Mouse (Mus musculus) brain, embryonic 14.5 days (tissue): ENCODE measurements around the gene Mid2. TPM values are rescaled to one million over a fixed set of nuclear protein-coding genes. Genes with fewer than 3 reads are reported as not detected.
"Not testable (repeated sequence)": the region's sequence is repeated elsewhere in the genome, so short reads cannot be mapped to it uniquely, and the experiment has no call there.

Experiments used
- DNase-seq: peaks from one replicate; pipeline ENCODE4 v3.0.0-alpha.2; 2011; ENCODE audit warnings: low read depth
- CTCF ChIP-seq: fragments of 200-500 bp; IDR thresholded peaks from 2 replicates; pipeline ENCODE4 v1.5.1; 2012; ENCODE audit warnings: inconsistent platforms, mild to moderate bottlenecking, moderate library complexity, borderline replicate concordance; ENCODE audit not compliant: insufficient read depth, insufficient read length; ENCODE audit errors: extremely low read depth
- POLR2A ChIP-seq: fragments of 200-500 bp; IDR thresholded peaks from 2 replicates; pipeline ENCODE4 v1.6.1; 2012; ENCODE audit warnings: mild to moderate bottlenecking, inconsistent platforms, borderline replicate concordance; ENCODE audit not compliant: poor library complexity, insufficient read depth, insufficient read length, severe bottlenecking; ENCODE audit errors: extremely low read depth
- polyA plus RNA-seq: library from polyadenylated mRNA; depleted of rRNA; stranded (reverse); fragments of >200 nt; gene quantifications from 2 replicates; pipeline ENCODE4 v1.2.3, GENCODE M21; 2012; rRNA removed

The Mid2 gene
- polyA plus RNA-seq, result 7.3 and 12.2 TPM in 2 replicates

DNA sequence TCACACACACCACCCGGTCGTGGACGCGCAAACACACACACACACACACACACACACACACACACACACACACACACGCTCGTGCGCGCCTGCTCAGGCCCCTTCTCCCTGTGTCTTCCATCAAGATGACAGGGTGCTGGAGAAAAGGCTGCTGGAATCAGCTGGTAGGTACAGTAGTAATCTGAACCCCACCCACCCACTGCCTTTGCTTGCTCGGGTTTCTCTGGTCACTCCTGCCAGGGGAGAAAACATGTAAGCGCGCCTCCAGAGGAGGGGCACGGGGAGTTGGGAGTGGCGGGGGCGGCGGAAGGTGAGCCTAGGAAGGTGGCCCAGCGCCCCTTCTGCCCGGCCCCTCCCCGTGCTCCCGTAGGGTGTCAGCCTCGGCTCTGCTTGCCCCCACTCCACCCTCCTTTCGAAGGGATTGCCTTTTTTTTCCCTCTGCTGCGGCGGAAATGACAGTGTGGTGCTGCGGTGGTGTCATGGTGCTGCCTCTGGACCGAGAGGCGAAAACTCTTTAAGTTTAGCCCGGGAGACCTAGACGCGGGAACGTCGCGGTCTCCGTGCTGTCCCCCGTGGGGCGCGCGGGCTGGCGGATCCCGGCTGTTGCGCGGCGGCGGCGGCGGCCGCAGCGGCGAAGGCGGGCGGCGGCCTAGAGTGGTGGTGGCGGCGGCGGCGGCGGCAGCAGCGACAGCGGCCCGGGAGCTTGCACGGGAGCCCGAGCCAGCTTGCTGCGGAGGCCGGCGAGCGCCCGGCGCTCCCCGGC lies at the start of gene Mid2:
TSS of gene Mid2 (plus strand) at position 121 of the 763 bp plus-strand sequence.
- DNase-seq, result peak; percentile 55
- TF ChIP-seq POLR2A (0 out of 2 replicates have a peak, but pooled peaks have one; percentile 3), CTCF (no peak)

DNA sequence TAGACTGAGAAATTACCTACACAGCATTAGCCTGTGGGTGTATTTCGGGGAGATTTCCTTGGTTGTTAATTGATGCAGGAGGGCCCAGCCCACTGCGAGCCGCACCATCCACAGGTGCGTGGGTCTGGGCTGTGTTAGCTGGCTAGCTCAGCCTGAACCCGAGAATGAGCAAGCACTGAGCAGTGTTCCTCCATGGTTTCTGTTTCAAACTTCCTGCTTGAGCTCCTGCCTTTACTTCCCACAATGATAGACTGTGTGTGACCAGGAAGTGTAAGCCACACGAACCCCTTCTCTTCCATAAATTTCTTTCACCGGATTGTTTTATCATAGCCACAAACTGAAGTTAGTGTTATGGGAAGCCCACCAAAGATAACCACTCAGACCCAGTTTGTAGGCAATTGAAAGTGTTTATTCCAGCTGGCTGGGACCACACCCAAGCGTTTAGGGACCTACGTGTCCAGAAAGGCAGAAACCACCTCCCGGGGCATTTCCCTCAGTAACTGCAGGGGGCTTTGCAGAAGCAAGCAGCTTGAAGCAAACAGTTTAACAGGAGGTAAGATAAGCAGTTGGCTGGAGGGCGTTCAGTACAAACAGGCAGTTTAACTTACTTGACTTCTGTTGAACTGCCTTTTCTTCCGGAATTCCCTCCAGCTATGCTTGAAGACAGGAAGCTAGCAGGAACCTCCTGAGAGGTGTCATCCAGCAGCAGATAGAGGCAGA lies 39.4 kb upstream of the Mid2 start:
- TF ChIP-seq POLR2A (no peak), CTCF (no peak)
- no peak for DNase-seq

DNA sequence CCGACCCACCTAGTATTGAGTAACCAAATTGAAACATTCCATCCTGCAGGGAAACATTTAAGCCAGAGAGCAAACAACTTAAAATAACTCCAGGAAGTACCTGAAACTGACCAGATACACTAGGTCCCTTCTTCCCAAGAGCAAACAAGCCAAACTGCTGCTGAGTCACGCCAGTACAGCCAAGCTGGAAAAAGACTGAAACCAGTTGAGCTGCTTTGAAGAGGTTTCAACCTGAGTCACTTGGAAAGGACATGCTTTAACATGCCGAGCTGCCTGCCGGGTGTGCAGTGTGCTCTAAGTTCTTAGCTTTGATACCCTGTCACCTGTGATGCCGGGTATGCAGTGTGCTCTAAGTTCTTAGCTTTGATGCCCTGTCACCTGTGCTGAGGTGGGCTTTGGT lies 26.4 kb upstream of the Mid2 start:
- DNase-seq, result no peak
- TF ChIP-seq POLR2A, result no peak
- TF ChIP-seq CTCF, result no peak

DNA sequence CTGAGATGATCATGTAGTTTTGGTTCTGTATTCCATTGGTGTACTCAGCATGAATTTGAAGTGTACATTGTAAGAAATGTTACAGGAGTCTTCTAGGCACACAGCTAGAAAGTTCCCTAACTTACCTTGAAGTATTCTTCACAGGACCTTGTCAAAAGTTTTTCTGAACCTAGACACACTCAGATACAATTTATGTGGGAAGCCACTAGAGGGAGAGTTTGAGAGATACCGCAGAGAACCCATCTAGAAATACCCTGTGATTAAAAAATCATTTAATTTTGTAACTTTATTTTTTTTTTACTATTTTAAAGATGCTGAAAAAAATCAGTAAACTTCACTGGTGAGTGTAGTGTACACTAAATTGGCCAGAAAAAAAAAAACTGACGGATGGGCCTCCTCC lies 24.8 kb upstream of the Mid2 start:
- TF ChIP-seq POLR2A, result no peak
- TF ChIP-seq CTCF, result no peak
- no peak for DNase-seq

DNA sequence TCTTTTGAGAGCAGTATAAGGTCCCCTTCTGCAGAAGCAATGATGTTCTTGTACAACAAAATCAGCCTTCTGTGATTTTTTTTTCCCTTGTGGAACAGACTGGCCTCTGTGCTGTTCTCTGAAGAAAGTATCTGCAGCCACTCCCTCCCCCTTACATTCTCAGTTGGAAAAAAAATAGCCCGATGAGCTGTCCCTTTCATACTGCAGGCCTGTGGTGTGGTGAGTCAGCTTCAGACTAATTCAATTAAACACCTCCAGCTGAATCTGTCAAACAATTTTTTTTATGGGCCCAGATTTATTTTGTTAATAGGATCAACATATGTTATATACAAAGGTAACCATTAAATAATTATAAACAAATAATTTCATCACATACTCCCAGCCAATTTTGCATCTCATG lies 3.7 kb upstream of the Mid2 start:
- no peak for TF ChIP-seq POLR2A
- TF ChIP-seq CTCF, result no peak
- peak; percentile 23 for DNase-seq

DNA sequence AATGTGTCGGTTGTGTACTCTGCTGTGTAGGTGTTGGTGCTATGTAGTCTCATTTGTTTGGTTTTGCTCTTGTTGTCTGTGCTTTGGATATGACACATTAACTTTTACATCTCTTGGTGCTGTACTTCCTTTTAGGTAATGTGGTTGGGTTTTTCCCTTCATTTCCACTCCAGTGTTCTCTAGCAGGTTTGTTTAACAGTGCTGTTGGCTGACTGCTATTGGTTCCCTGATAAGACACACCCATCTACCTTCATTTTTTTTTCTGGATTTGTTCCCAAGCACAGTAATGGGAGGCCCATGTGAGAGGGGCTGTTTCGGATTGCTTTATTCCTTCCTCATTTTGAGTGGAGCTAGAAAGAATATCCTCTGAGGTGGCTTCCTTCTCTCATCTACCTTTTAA lies 883 bp upstream of the Mid2 start:
- DNase-seq, result no peak
- TF ChIP-seq CTCF, result no peak
- no peak for TF ChIP-seq POLR2A

DNA sequence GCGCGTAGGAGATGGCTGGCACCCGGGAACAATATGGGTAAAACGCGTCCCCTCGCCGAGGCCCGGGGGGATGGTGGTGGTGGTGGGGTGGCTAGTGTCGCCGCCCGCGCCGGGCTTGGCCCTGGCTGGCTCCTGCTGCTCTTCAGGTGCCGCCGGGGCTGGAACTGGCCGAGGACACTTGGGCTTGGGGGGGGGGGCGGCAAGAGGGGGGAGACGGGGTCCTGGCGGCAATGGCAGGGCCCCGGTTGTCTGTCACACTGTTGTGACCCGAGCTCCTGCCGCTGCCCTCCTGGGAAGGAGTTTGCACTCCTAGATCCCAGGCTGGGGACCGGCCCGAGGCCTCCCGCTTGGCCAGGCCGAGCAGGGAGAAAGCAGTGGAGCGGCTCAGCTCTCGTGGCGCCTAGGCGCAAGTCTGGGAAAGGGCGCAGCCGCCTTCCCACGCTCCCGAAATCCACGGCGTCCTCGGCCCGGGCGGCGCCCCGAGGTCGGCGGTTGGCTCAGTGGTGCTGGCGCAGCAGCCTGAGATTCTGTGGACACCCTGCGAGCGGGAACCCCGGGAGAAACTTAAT lies 927 bp downstream of the Mid2 start:
- no peak for TF ChIP-seq POLR2A
- TF ChIP-seq CTCF, result no peak
- DNase-seq, result peak; percentile 42

DNA sequence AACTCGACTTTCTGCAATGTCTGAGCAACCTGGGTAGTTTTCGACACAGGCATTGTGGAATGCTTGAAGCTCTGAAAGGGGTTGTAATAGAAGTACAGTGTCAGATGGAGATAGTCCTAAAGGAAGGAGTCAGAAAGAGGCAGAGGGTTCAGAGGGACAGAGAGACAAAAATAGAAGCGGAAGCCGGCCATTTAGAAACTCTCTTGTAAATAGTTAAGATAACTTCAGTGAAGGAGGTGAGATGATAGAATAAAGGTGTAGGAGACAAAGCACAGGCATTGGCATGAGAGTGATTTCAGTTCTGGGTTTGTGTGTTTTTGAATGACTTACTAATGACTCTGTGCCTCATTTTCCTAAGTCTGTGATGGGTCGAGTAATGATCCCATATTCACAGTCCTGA lies 11.0 kb downstream of the Mid2 start:
- no peak for DNase-seq
- TF ChIP-seq POLR2A, result no peak
- no peak for TF ChIP-seq CTCF

DNA sequence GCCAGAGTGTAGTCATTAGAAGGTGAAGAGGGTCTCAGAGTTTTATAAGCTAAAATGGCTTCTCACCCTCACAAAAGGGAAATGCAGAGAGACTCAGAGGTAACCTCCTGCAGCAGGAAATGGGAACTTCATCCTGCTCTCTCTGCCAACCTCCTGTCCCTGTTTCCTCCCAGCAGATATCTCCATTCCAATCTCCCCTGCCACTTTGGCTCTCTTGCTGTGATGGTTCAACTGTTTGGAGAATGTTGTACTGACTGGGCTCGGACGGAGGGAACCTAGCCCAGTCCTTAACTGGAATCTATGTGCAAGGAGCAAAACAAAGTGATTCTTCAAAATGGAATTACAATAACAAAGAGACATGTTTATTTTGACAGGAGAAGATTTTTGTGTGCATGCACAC lies 23.9 kb downstream of the Mid2 start:
- no peak for DNase-seq
- TF ChIP-seq CTCF, result no peak
- no peak for TF ChIP-seq POLR2A

DNA sequence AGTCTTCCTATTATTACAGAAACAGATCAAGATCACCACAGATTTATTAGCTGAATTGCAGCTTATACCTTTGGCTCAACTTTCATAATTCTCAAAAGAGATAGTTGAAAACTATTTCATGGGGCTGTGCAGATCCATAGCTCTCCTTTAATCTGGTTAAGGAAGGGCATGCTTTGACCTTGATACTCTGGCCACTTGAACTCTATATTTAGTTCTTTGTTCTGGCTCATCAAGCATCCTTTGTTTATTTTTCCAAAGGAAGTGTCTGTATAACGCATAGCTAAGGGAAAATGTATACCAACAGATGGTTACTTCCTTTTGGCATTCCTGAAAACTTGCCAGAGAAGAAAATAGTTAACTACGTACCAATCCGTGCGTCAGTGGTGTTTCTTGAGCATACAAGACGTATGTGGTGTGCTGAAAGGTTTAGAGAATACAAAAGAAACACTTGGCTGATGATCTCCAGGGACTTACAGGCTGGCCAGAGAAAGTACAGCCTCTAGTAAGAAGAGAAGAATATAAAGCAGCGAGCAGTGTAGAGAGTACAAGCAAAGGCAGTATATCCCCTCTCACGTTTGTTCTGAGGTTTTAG lies 33.6 kb downstream of the Mid2 start:
- not testable (repeated sequence) for DNase-seq

DNA sequence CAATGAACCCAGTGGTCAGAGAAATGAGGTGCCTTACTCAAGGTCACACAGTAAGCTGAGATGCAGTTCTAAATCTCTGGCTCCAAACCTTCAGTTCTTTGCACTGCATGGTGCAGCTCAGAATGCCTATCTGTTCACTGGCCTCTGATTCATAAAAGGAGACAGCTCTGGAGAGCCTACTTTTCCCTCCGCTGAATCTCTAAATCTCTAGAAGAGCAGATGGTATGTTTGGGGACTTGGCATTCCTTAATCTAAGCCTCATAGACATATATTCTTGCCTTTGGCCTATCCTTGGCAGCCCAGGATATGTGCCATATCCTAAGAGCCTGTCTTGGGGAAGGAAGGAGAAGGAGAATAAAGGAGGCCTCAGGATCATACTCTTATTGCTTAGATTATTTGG lies 38.8 kb downstream of the Mid2 start:
- no peak for DNase-seq
- TF ChIP-seq CTCF (no peak), POLR2A (no peak)
